Mouse (Mus musculus) layer of hippocampus, adult 2 months (tissue): Measurements from ENCODE around the gene Ndufb10. TPM values are rescaled to one million over a fixed set of nuclear protein-coding genes. Genes with fewer than 3 reads are reported as not detected.
A peak's percentile ranks its signal among the peaks of the same experiment; 100 is the strongest.

Experiments used
- DNase-seq, 2 experiments: peaks; one replicate each; pipeline ENCODE4 v3.0.0; 2022; ENCODE audit warnings: low spot score in 2 of 2
- H3K27ac ChIP-seq: fragments of 200-600 bp; 2 replicates; pipeline ENCODE4 v1.8.1; 2022
- H3K4me3 ChIP-seq: fragments of 200-600 bp; 2 replicates; pipeline ENCODE4 v1.8.1; 2022; ENCODE audit warnings: mild to moderate bottlenecking
- CTCF ChIP-seq: fragments of 200-600 bp; conservative IDR thresholded peaks from 2 replicates; pipeline ENCODE4 v1.8.1; 2022; ENCODE audit warnings: antibody characterized with exemption, mild to moderate bottlenecking, moderate library complexity
- long read RNA-seq, 2 experiments: library from polyadenylated mRNA; stranded (forward); transcript quantifications; one replicate each; pipeline ENCODE4 v2.0.0; 2021; ENCODE audit warnings: borderline mapping rate in 2 of 2
- total RNA-seq, 2 experiments: library from RNA; stranded (reverse); gene quantifications; 2 replicates each; pipeline ENCODE4 v1.2.3; 2021

Gene Ndufb10
- 100 to 1,000 TPM; 210 to 227 TPM for total RNA-seq
- long read RNA-seq, experiment 1, transcript Ndufb10-201 (4 exons, 732 nt): major isoform, 127 of 140 reads
- long read RNA-seq, experiment 1, partial matches to known transcripts: 0 of 140 reads
- long read RNA-seq, experiment 1, other reads (novel, unspliced or antisense): 7 of 140 reads
- long read RNA-seq, experiment 2, transcript Ndufb10-201 (4 exons, 732 nt): major isoform, 236 of 261 reads
- long read RNA-seq, experiment 2, partial matches to known transcripts: 8 of 261 reads
- long read RNA-seq, experiment 2, other reads (novel, unspliced or antisense): 11 of 261 reads

GRCm38 (mm10) chr17:24724184-24724583 lies at the start of gene Ndufb10:
Gene Ndufb10 (minus strand): TSS chr17:24724478.
- peak within 1 kb of the TSS; percentile 98 for H3K27ac ChIP-seq
- peak within 1 kb of the TSS; percentile 98 for H3K4me3 ChIP-seq
- peak; percentile 95 for TF ChIP-seq CTCF
- peak; percentile 94 to 99 for DNase-seq

GRCm38 (mm10) chr17:24773241-24773640 lies 49.0 kb upstream of the Ndufb10 start:
- no peak overlapping the region for H3K27ac ChIP-seq
- TF ChIP-seq CTCF: peak; percentile 29; the same call in 1 of the 2 replicates
- H3K4me3 ChIP-seq: no peak overlapping the region
- DNase-seq: no peak

- no peak for DNase-seq
Measured at GRCm38 (mm10) chr17:24769146-24769545, 44.9 kb upstream of the Ndufb10 start.

GRCm38 (mm10) chr17:24766266-24766875 lies 42.1 kb upstream of the Ndufb10 start:
- Histone ChIP-seq H3K27ac (no peak overlapping the region), H3K4me3 (no peak overlapping the region)
- DNase-seq: no peak
- TF ChIP-seq CTCF: no peak

More at GRCm38 (mm10) chr17:24769146-24769545, 44.9 kb upstream of the Ndufb10 start:
- Histone ChIP-seq H3K27ac (no peak overlapping the region), H3K4me3 (no peak overlapping the region)
- no peak for TF ChIP-seq CTCF

- no peak for TF ChIP-seq CTCF
- H3K27ac ChIP-seq: no peak overlapping the region
- no peak for DNase-seq
- H3K4me3 ChIP-seq: no peak overlapping the region
Measured at GRCm38 (mm10) chr17:24765016-24765905, 41.0 kb upstream of the Ndufb10 start.

- no peak for DNase-seq
- no peak overlapping the region for H3K27ac ChIP-seq
- no peak overlapping the region for H3K4me3 ChIP-seq
- no peak for TF ChIP-seq CTCF
Measured at GRCm38 (mm10) chr17:24761121-24761520, 36.8 kb upstream of the Ndufb10 start.

GRCm38 (mm10) chr17:24757394-24757793 lies 33.1 kb upstream of the Ndufb10 start:
- TF ChIP-seq CTCF: no peak
- no peak overlapping the region for H3K4me3 ChIP-seq
- no peak overlapping the region for H3K27ac ChIP-seq
- no peak for DNase-seq

GRCm38 (mm10) chr17:24752415-24753394 lies 28.4 kb upstream of the Ndufb10 start, which contains the start of gene Hs3st6:
Gene Hs3st6 (plus strand): TSS chr17:24752988.
- H3K27ac ChIP-seq: no peak within 1 kb of the TSS
- TF ChIP-seq CTCF: no peak
- H3K4me3 ChIP-seq: peak within 1 kb of the TSS; percentile 51
- DNase-seq: no peak

GRCm38 (mm10) chr17:24751528-24751927 lies 27.2 kb upstream of the Ndufb10 start:
- no peak for TF ChIP-seq CTCF
- Histone ChIP-seq H3K4me3 (no peak overlapping the region), H3K27ac (no peak overlapping the region)
- DNase-seq: no peak

- no peak for TF ChIP-seq CTCF
- no peak for DNase-seq
- no peak overlapping the region for H3K27ac ChIP-seq
- H3K4me3 ChIP-seq: no peak overlapping the region
Measured at GRCm38 (mm10) chr17:24746986-24747385, 22.7 kb upstream of the Ndufb10 start.

GRCm38 (mm10) chr17:24745526-24746497 lies 21.5 kb upstream of the Ndufb10 start:
- Histone ChIP-seq H3K4me3 (no peak overlapping the region), H3K27ac (no peak overlapping the region)
- DNase-seq: peak; percentile 85 to 86
- peak; percentile 95 for TF ChIP-seq CTCF
